Mouse (Mus musculus) cortical plate, adult 2 months (tissue): ENCODE measurements at regions not wholly inside any gene's neighbourhood (a gene's known extent, or its start where the extent isn't known, plus 50 kb on each side); places are given as distances from the start of the nearest gene placed in this dataset.

Experiments used
- CTCF ChIP-seq: fragments of 200-500 bp; IDR thresholded peaks from 2 replicates; pipeline ENCODE4 v1.5.1; 2011; ENCODE audit warnings: mild to moderate bottlenecking, control low read depth, low read length; ENCODE audit not compliant: insufficient read depth; ENCODE audit errors: extremely low read depth
- POLR2A ChIP-seq: fragments of 200-500 bp; IDR thresholded peaks from 2 replicates; pipeline ENCODE4 v1.6.1; 2011; ENCODE audit warnings: mild to moderate bottlenecking, low read length, control low read depth; ENCODE audit not compliant: insufficient read depth; ENCODE audit errors: extremely low read depth

- TF ChIP-seq CTCF: no peak
- no peak for TF ChIP-seq POLR2A
Measured at GRCm38 (mm10) chr15:11610043-11610670, 210.7 kb upstream of the Tars start.
